Mouse (Mus musculus) spleen, postnatal 10 days (tissue): Measurements from ENCODE around the gene 4931428F04Rik.

Experiments
- DNase-seq, 2 experiments: peaks; one replicate each; pipeline ENCODE4 v3.0.0; 2021 to 2022; ENCODE audit warnings: low spot score in 2 of 2

Gene 4931428F04Rik

GRCm38 (mm10) chr8:105288231-105288630 lies 1.4 kb downstream of the 4931428F04Rik start:
- no peak for DNase-seq

- no peak for DNase-seq
Observed at GRCm38 (mm10) chr8:105286907-105287306, 2.8 kb downstream of the 4931428F04Rik start.

- no peak for DNase-seq
Observed at GRCm38 (mm10) chr8:105285514-105285913, 4.2 kb downstream of the 4931428F04Rik start.

GRCm38 (mm10) chr8:105283074-105283473 lies 6.6 kb downstream of the 4931428F04Rik start:
- DNase-seq = peak in 1 of 2 experiments; percentile 78

GRCm38 (mm10) chr8:105282239-105282638 lies 7.4 kb downstream of the 4931428F04Rik start:
- DNase-seq = no peak

- no peak for DNase-seq
Observed at GRCm38 (mm10) chr8:105281821-105282220, 7.8 kb downstream of the 4931428F04Rik start.

GRCm38 (mm10) chr8:105280567-105280966 lies 9.1 kb downstream of the 4931428F04Rik start:
- DNase-seq = no peak

GRCm38 (mm10) chr8:105278911-105279334 lies 10.7 kb downstream of the 4931428F04Rik start:
- DNase-seq = peak in 1 of 2 experiments; percentile 67

- DNase-seq = peak in 1 of 2 experiments; percentile 50
Observed at GRCm38 (mm10) chr8:105276292-105277120, 13.2 kb downstream of the 4931428F04Rik start.

- no peak for DNase-seq
Observed at GRCm38 (mm10) chr8:105275840-105276239, 13.8 kb downstream of the 4931428F04Rik start, which contains the start of gene Nol3. Gene Nol3, plus strand, starts transcription at chr8:105276140.

- DNase-seq = no peak
Observed at GRCm38 (mm10) chr8:105275387-105275786, 14.3 kb downstream of the 4931428F04Rik start.

GRCm38 (mm10) chr8:105270916-105271186 lies 18.8 kb downstream of the 4931428F04Rik start:
- DNase-seq = no peak

- DNase-seq = no peak
Observed at GRCm38 (mm10) chr8:105270101-105270915, 19.4 kb downstream of the 4931428F04Rik start.

GRCm38 (mm10) chr8:105269461-105269947 lies 20.2 kb downstream of the 4931428F04Rik start, which contains the start of gene Hsf4:
Gene Hsf4, plus strand, starts transcription at chr8:105269801.
- DNase-seq = peak in 1 of 2 experiments; percentile 40

GRCm38 (mm10) chr8:105269075-105269458 lies 20.6 kb downstream of the 4931428F04Rik start:
- no peak for DNase-seq

- peak in 1 of 2 experiments; percentile 24 for DNase-seq
Observed at GRCm38 (mm10) chr8:105268342-105269074, 21.2 kb downstream of the 4931428F04Rik start.

- DNase-seq = peak in 1 of 2 experiments; percentile 56
Observed at GRCm38 (mm10) chr8:105266775-105267174, 22.9 kb downstream of the 4931428F04Rik start.

- DNase-seq = peak in 1 of 2 experiments; percentile 52
Observed at GRCm38 (mm10) chr8:105265128-105265527, 24.5 kb downstream of the 4931428F04Rik start.

GRCm38 (mm10) chr8:105264024-105264982 lies 25.4 kb downstream of the 4931428F04Rik start, which contains the start of the genes Tradd and Fbxl8:
Gene Tradd, minus strand, starts transcription at chr8:105264609.
Gene Fbxl8, plus strand, starts transcription at chr8:105264648.
- DNase-seq = peak; percentile 70 to 83

GRCm38 (mm10) chr8:105263244-105263912 lies 26.3 kb downstream of the 4931428F04Rik start:
- no peak for DNase-seq
